Mouse (Mus musculus) urinary bladder, postnatal 4 days (tissue): ENCODE measurements around the gene Pop4.
A peak's percentile ranks its signal among the peaks of the same experiment; 100 is the strongest.
"Not testable (repeated sequence)": the region's sequence is repeated elsewhere in the genome, so short reads cannot be mapped to it uniquely, and the experiment has no call there.

Source experiments
- DNase-seq, 2 experiments: peaks; one replicate each; pipeline ENCODE4 v3.0.0; 2021 to 2022; ENCODE audit warnings: low spot score in 2 of 2

Gene Pop4

GRCm38 (mm10) chr7:38270703-38271510, at the start of gene Pop4:
Gene Pop4 (minus strand): TSS chr7:38271423.
- DNase-seq: peak; percentile 80 to 92

DNA sequence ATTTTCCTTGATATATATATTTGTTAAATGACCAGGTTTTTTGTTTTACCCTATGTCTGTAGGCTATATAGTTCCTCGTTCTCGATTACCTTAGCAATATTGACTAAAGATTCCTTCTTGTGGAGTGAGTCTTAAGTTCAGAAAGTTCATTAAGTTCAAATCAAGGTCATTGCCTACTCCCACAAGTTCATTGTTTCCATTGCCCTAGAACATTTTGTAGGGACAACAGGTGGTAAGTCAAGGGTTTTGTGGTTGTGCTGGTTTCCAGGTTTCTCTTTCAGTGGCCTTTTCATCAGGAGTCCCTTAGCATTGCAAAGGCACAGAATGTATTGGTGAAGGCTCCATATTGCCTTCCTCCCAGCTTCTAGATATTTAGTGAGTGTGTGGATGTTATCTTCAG, 49.4 kb upstream of the Pop4 start:
- no peak for DNase-seq

DNA sequence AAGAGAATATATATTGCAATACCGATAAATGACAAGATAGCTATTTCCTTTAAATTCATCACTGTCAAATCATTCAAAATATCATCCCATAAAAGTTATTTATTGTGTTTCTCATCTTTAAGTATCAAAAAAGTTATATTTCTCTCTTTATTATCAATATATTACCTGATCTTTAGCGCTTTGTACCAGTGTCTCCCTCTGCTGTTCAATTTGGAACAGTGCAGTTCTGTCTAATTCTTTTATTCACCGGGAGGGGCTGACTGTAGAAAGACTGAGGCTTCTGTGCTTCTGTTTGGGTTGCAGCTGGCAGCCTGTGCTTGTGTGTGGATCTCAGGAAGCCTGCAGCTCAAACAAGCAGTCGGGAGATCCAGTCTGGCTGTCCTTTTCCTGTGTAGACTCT, 11.0 kb upstream of the Pop4 start:
- not testable (repeated sequence) for DNase-seq

DNA sequence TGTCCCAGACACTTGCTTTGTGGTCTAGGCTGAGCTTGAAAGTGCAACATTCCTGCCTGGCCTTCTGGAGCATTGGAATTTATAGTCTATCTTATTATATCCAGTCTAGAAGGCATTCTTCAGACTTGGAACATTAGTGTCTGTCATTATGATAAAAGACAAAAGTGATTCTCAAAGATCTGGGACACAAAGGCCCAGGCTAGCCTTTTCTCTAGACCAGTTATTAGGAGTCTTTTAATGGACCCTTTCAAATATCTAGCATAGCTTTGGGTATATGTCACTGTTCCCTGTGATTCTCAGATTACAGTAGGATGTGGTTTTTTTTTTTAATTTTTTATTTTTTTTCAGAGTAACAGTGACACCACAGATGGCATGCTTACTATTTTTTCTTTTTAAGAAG, 1.3 kb upstream of the Pop4 start:
- DNase-seq: no peak

- no peak for DNase-seq
These were observed 636 bp upstream of the Pop4 start for GRCm38 (mm10) chr7:38271859-38272258.

DNA sequence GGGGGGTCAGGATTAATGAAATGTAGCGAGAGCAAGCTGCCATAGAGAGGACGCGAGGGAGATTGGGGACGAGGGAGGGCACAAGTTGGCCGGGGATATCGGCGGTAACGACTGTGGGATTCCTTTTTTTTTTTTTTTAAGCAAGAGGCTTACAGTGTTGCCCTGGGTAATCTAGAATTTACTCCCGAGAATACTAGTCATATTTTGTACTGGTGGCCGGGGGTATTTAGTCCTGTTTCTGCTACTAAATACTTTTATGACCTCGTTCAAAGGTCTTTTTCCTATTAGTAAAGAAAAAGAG, 238 bp upstream of the Pop4 start:
- no peak for DNase-seq

- DNase-seq: no peak
These were observed 4.1 kb downstream of the Pop4 start for GRCm38 (mm10) chr7:38267006-38267680.

DNA sequence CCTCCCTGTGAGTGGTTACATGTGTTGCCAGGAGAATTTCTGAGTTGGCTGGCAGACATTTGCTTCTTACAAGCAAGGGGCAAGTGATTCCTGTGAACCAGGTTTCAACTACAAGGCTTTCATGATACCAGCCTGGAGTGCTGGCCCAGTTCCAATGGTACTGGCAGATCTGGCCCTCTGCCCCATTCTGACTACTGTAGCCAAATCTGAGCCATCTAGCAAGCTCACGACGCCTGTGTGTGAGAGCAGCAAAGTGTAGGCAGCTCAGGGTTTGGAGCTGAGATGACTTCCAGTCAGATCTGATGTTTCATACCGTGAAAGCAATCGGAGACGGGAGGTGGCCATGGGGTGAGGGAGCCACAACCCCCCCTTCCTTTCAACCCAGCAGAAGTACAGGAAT, 8.8 kb downstream of the Pop4 start:
- DNase-seq: no peak

GRCm38 (mm10) chr7:38259631-38260030, 11.6 kb downstream of the Pop4 start:
- no peak for DNase-seq

GRCm38 (mm10) chr7:38253441-38253840, 17.8 kb downstream of the Pop4 start:
- DNase-seq: no peak

DNA sequence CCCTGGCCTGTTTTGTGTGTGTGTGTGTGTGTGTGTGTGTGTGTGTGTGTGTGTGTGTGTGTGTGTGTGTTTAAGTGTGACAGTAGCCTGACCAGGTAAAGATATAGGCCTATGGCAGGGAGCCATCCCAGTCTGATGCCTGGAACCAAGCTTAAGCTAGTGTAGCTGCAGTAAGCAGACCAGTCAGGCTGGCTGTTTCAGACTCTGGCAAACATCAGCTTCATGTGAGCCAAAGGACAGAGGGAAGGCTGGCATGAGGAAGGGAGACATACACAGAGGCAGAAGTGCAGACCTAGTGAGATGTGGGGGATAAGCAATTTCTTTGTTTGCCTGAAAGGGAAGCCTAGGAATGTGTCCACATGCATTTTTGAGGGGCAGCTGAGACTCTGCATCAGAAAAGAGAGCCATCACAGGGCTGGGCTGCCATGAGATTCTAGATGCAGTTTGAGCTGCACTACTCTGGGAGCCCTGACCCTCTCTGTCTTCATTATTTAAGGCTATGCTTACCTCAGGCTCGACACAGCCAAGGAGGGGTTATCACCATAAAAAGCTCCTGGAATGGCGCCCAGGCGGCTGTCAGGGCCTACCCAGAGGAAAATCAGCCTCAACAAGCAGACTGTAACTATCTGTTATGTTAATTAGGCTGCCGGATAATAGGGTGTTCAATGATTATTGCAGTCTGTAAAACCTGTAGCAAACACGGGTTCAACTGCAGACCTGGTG, 19.6 kb downstream of the Pop4 start:
- DNase-seq: no peak

GRCm38 (mm10) chr7:38242417-38242816, 28.8 kb downstream of the Pop4 start:
- no peak for DNase-seq

DNA sequence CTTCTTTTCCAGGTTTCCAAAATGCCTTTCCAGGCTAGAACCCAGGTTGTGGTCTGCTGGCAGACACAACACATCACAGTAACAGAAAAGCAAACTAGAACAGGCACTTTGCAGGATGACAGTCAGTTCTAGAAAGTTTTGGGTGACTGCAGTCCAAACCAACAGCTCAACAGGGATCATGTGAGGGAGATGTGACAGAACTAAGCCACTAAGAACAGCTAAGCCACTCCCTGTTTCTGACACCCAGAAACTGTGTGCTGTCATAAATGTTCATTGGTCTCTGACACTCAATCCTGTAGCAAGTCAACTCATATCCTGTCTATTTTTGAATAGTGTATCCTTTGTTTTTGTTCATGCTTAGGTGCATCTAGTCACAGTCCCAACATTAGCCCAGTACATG, 34.1 kb downstream of the Pop4 start:
- DNase-seq: no peak

DNA sequence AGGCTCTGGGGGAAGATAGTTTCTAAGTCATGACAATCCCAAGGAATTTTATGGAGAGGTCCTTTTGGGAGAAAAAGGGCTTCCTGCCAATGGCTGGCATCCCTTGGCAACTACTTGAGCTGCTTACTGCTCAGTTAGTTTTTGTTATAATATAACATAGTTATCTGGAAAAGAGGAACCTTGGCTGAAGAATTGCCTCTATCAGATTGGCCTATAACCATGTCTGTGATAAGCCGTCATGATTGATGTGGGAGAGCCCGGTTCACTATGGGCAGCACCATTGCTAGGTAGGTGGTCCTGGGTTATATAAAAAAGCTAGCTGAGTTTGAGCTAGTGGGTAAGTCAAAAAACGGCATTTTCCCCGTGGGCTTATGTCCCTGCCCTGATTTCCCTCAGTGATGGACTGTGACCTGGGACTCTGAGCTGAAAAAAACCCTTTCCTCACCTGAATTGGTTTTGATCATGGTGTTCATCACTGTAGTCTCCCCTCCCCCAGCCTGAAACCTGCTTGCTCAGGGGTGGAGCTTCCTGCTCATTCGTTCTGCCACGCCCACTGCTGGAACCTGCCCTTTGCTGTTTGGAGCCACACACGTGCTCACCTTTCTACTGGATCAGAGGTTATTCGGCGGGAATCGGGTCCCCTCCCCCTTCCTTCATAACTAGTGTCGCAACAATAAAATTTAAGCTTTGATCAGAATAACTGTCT, 34.7 kb downstream of the Pop4 start:
- DNase-seq: no peak

- no peak for DNase-seq
These were observed 40.9 kb downstream of the Pop4 start for GRCm38 (mm10) chr7:38230285-38230684.

- DNase-seq: no peak
These were observed 42.9 kb downstream of the Pop4 start for GRCm38 (mm10) chr7:38228329-38228728.

GRCm38 (mm10) chr7:38227900-38228298, 43.3 kb downstream of the Pop4 start, which contains the start of gene Plekhf1:
Gene Plekhf1 (minus strand): TSS chr7:38228016.
- DNase-seq: peak; percentile 92 to 96

- DNase-seq: peak; percentile 82
These were observed 43.9 kb downstream of the Pop4 start for GRCm38 (mm10) chr7:38227181-38227899.

DNA sequence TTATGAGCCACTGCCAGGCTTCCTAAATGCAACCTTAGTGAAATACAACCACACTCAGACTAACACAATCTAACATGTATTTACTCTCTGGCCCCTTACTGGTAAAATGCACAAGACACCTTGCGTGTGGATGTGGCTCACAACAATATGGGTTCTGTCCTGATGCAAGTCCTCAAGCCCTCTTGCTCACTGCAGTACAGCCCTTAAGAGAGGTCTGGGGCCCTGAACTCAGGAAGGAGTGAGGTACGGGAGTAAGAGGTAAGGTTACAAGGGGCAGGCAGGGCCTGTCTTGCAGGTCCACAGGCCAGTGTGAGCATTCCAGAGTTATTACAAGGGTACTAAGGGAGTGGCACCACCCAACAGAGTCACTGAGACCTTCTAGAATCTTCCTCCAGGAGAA, 45.0 kb downstream of the Pop4 start:
- no peak for DNase-seq

DNA sequence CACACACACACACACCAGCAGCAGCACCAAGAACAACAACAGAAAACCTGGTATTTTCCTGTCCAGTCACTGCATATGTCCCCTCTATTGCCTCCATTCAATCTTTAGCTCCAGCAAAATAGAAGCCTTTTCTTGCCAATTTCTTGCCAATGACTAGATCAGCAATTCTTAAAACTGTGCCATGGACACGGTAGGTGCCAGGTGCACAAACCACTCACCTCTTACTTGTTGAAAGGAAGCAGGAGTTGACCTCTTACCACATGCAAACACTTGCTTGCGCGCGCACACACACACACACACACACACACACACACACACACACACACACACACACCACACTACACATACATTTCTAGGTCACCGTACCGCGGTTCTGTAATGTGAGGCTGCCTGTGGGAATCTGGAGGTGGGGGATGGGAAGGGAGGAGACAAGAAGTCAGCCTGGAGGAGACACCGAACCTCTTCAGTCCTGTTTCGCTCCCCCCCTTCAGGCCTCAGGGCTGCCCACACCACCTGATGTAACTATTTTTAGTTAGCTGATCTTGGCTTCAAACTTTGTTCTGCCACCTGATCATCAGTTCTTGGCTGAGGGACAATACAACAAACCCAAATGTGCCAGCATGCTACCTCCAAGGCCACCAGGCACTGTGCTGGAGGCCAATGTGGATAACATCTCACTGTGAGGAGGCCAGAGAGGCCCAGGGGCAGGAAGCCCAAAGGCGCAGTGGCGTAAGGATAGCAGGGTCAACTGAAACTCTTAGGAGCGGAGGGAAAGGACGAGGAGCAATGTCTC, 46.5 kb downstream of the Pop4 start:
- DNase-seq: no peak

DNA sequence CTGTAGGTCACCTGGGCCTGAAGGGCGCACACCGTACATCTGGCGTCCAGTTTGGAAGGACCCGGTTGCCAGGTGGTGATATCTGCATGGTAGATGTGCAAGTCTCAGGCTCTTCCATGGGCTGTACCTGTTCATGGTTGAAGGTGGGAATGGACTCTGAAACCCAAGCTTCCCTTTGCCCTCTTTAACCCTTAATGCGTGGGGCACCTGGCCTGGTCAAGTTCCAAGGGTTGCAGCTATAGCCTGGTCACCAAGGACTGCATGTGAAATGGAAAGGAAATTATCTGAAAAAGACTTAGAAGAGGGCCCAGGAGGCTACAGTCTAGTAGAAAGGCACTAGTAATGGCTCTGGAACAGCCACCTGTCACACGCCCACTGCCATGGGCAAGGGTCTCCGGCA, 50.4 kb downstream of the Pop4 start:
- no peak for DNase-seq
